Mouse (Mus musculus): ENCODE data around the gene Terb2. TPM values are rescaled to one million over a fixed set of nuclear protein-coding genes. Genes with fewer than 3 reads are reported as not detected.
A peak's percentile ranks its signal among the peaks of the same experiment; 100 is the strongest.

Terb2 gene
- polyA plus RNA-seq, 2 experiments: not detected

DNA sequence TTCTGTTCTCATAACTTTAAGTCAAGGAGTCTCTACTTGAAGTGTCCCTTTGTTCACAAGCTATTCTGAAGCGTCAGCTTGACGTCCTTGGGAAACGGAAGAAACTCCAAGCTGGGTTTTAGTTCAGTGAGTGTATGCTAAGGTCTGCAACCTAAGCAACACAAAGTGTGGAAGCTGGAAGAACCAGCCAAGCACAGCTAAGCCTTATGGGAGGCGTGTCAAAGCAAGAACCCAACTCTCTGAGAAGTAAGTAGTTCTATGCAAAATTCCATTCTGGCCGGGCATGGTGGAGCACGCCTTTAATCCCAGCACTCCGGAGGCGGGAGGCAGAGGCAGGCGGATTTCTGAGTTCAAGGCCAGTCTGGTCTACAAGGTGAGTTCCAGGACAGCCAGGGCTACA is 45.5 kb downstream of the Terb2 start:
- H3K36me3 ChIP-seq (ENCODE audit: control insufficient read depth, insufficient read depth, low read length): no peaks in the 10 kb centered on the region
- no peak overlapping the region for H3K27ac ChIP-seq (replicated peaks; ENCODE audit: low read depth, low read length)
- WGBS: 88% methylated on average over 9 of the region's 9 CpGs
- TF ChIP-seq POLR2A (IDR thresholded peaks at IDR 0.05; ENCODE audit: borderline replicate concordance, extremely low read depth, insufficient read depth, insufficient read length): no peak
- DNase-seq (ENCODE audit: low spot score): no peak
- no peaks in the 10 kb centered on the region for H3K9me3 ChIP-seq (ENCODE audit: control insufficient read depth, low read length)
- H3K4me3 ChIP-seq (replicated peaks; ENCODE audit: low read length): no peak overlapping the region
- no peaks in the 10 kb centered on the region; the same call in 1 of the 2 replicates for H3K4me1 ChIP-seq (ENCODE audit: control insufficient read depth, insufficient read depth, low read length)
- H3K4me2 ChIP-seq (replicated peaks; ENCODE audit: low read depth, low read length, severe bottlenecking): no peak overlapping the region
- no peaks in the 10 kb centered on the region for H3K27me3 ChIP-seq (ENCODE audit: control insufficient read depth, insufficient read depth, low read length)
- H3K9ac ChIP-seq (ENCODE audit: low read depth, low read length, severe bottlenecking): no peak overlapping the region
- no peak for ATAC-seq (ENCODE audit: low FRiP score, low read depth)

DNA sequence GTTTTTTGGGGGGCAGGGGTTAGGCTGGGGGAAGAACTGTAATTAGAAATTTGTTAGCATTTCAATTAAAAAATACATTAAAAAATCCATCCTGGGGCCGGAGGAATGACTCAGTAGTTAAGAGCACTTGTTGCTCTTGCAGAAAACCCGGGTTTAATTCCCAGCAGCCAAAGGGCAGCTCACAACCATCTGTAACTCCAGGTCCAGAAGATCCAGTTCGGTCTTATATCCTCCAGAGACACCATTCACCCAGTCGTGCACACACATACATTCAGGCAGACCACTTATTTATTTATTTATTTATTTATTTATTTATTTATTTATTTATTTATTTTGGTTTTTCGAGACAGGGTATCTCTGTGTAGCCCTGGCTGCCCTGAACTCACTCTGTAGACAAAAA is 47.3 kb downstream of the Terb2 start:
- Histone ChIP-seq H3K27me3 (ENCODE audit: control insufficient read depth, insufficient read depth, low read length) (no peaks in the 10 kb centered on the region), H3K27ac (replicated peaks; ENCODE audit: low read depth, low read length) (no peak overlapping the region), H3K4me3 (replicated peaks; ENCODE audit: low read length) (no peak overlapping the region), H3K4me1 (ENCODE audit: control insufficient read depth, insufficient read depth, low read length) (no peaks in the 10 kb centered on the region; the same call in 1 of the 2 replicates), H3K9me3 (ENCODE audit: control insufficient read depth, low read length) (no peaks in the 10 kb centered on the region), H3K9ac (ENCODE audit: low read depth, low read length, severe bottlenecking) (no peak overlapping the region), H3K4me2 (replicated peaks; ENCODE audit: low read depth, low read length, severe bottlenecking) (no peak overlapping the region), H3K36me3 (ENCODE audit: control insufficient read depth, insufficient read depth, low read length) (no peaks in the 10 kb centered on the region)
- DNase-seq (ENCODE audit: low spot score): no peak
- WGBS: 57% methylated on average over 5 of the region's 5 CpGs
- no peak for ATAC-seq (ENCODE audit: low FRiP score, low read depth)
- no peak for TF ChIP-seq POLR2A (IDR thresholded peaks at IDR 0.05; ENCODE audit: borderline replicate concordance, extremely low read depth, insufficient read depth, insufficient read length)

DNA sequence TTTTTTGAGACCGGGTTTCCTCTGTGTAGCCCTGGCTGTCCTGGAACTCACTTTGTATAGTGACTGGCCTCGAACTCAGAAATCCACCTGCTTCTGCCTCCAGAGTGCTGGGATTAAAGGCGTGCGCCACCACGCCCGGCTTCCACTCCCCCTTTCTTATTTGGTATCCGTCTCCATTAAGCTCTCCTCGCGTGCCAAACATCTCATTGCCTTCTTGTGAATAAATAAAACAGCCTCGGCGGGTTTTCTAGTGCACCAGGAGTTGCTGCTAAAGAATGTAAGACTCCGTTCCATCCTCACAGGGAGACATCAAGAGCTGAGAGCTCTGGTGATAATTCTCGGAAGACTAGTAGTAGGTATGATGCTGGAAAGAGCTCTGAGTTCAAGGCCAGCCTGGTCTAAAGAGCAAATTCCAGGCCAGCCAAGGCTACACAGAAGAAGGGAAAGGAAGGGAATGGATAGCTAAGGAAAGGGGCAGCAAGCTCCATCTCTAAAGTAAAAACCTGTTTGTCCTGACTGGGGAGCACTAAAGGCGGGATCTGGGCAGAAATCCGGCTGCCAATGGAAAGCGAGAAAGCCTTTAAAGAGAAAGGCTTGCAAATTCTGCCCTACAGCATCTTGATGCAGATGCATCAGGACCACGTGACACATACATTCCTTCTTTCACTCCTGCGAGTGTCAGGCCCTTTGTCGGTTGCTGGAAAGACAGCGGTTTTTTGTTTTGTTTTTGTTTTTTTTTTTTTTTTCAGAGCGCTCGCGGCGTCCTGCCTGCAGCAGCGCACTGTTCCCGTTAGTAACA is 47.9 kb downstream of the Terb2 start:
- DNase-seq (ENCODE audit: low spot score): peak; percentile 63
- H3K9ac ChIP-seq (ENCODE audit: low read depth, low read length, severe bottlenecking): peak overlapping the region; percentile 58
- H3K4me1 ChIP-seq (ENCODE audit: control insufficient read depth, insufficient read depth, low read length): no peaks in the 10 kb centered on the region; the same call in 1 of the 2 replicates
- H3K9me3 ChIP-seq (ENCODE audit: control insufficient read depth, low read length): no peaks in the 10 kb centered on the region
- no peak for TF ChIP-seq POLR2A (IDR thresholded peaks at IDR 0.05; ENCODE audit: borderline replicate concordance, extremely low read depth, insufficient read depth, insufficient read length)
- 8% methylated on average over 26 of the region's 26 CpGs for WGBS
- peak overlapping the region; percentile 55; the same call in 1 of the 2 replicates for H3K27ac ChIP-seq (replicated peaks; ENCODE audit: low read depth, low read length)
- H3K27me3 ChIP-seq (ENCODE audit: control insufficient read depth, insufficient read depth, low read length): no peaks in the 10 kb centered on the region
- H3K4me3 ChIP-seq (replicated peaks; ENCODE audit: low read length): peak overlapping the region; percentile 61
- peak overlapping the region; percentile 88 for H3K4me2 ChIP-seq (replicated peaks; ENCODE audit: low read depth, low read length, severe bottlenecking)
- no peaks in the 10 kb centered on the region for H3K36me3 ChIP-seq (ENCODE audit: control insufficient read depth, insufficient read depth, low read length)
- ATAC-seq (ENCODE audit: low FRiP score, low read depth): peak; percentile 54

DNA sequence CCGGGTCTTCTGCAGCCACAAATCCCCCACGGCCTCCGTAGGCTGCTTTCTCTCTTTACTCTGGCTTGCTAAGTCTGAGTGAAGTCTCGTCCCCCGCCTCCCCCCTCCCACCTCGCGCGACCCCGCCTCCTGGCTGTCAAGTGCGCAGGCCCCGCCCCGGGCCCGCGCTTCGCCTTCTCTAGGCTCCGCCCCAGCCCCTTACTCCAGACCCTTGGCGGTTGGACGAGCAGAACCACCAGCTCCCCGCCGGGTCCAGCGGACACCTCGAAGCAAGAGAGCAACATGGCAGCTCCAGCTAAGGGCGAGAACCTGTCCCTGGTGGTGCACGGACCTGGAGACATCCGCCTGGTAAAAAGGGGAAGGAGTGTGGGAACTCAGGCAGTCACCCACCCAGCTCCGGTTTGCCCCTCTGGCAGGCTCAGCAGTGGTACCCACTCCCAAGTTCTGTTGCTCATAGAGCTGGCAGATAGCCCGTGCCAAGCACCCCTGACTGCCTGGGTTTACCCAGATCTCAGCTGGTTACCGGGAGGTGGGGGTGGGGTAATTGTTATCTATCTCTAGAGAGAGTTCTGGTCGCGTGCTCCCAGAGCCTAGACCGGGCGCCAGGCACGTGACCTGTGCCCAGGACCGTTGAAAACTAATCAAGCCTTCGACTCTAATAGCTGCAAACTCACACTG is 48.7 kb downstream of the Terb2 start, which contains the start of gene Sord:
Gene Sord, plus strand, starts transcription at position 139 of the 678 bp plus-strand sequence.
- WGBS: 1% methylated on average over 35 of the region's 35 CpGs
- TF ChIP-seq POLR2A (IDR thresholded peaks at IDR 0.05; ENCODE audit: borderline replicate concordance, extremely low read depth, insufficient read depth, insufficient read length): no peak
- H3K27ac ChIP-seq (replicated peaks; ENCODE audit: low read depth, low read length): peak within 1 kb of the TSS; percentile 55; the same call in 1 of the 2 replicates

DNA sequence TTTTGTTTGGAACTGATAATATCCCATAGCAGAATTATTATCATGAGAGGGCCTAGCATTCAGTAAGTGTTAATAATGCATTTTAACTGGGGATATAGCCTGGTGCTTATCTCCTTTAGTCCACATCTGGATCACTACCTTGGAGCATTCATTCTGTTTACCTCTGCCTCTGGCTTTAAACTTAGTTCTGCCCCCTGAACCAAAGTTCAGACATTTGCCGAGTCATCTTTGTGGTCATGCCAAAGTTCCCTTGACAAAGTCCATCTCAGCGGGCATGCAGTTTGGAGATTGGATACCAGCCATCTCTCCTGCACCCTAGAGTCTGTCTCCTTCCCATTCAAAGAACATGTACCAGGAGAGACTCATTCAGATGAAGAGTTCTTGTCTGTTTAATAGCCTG is 49.4 kb downstream of the Terb2 start:
- no peak for DNase-seq (ENCODE audit: low spot score)
- Histone ChIP-seq H3K9me3 (ENCODE audit: control insufficient read depth, low read length) (no peaks in the 10 kb centered on the region), H3K4me3 (replicated peaks; ENCODE audit: low read length) (peak overlapping the region; percentile 61), H3K27ac (replicated peaks; ENCODE audit: low read depth, low read length) (no peak overlapping the region), H3K4me2 (replicated peaks; ENCODE audit: low read depth, low read length, severe bottlenecking) (peak overlapping the region; percentile 88), H3K9ac (ENCODE audit: low read depth, low read length, severe bottlenecking) (no peak overlapping the region), H3K36me3 (ENCODE audit: control insufficient read depth, insufficient read depth, low read length) (no peaks in the 10 kb centered on the region), H3K27me3 (ENCODE audit: control insufficient read depth, insufficient read depth, low read length) (no peaks in the 10 kb centered on the region), H3K4me1 (ENCODE audit: control insufficient read depth, insufficient read depth, low read length) (no peaks in the 10 kb centered on the region; the same call in 1 of the 2 replicates)
- TF ChIP-seq POLR2A (IDR thresholded peaks at IDR 0.05; ENCODE audit: borderline replicate concordance, extremely low read depth, insufficient read depth, insufficient read length): no peak
- WGBS: 94% methylated on average over 2 of the region's 2 CpGs
- ATAC-seq (ENCODE audit: low FRiP score, low read depth): no peak

More for the DNA sequence above, 48.7 kb downstream of the Terb2 start, which contains the start of gene Sord:
- Histone ChIP-seq H3K9me3 (ENCODE audit: control insufficient read depth, low read length) (no peaks in the 10 kb centered on the region), H3K4me2 (replicated peaks; ENCODE audit: low read depth, low read length, severe bottlenecking) (peak within 1 kb of the TSS; percentile 88), H3K27me3 (ENCODE audit: control insufficient read depth, insufficient read depth, low read length) (no peaks in the 10 kb centered on the region), H3K4me1 (ENCODE audit: control insufficient read depth, insufficient read depth, low read length) (no peaks in the 10 kb centered on the region; the same call in 1 of the 2 replicates), H3K4me3 (replicated peaks; ENCODE audit: low read length) (peak within 1 kb of the TSS; percentile 61), H3K36me3 (ENCODE audit: control insufficient read depth, insufficient read depth, low read length) (no peaks in the 10 kb centered on the region), H3K9ac (ENCODE audit: low read depth, low read length, severe bottlenecking) (peak within 1 kb of the TSS; percentile 58)
- ATAC-seq (ENCODE audit: low FRiP score, low read depth) (peak; percentile 95), DNase-seq (ENCODE audit: low spot score) (peak; percentile 87)

All from limb, embryonic 14.5 days (tissue).